Mouse (Mus musculus) midbrain, embryonic 16.5 days (tissue): ENCODE data around the gene Acp7. TPM values are rescaled to one million over a fixed set of nuclear protein-coding genes. Genes with fewer than 3 reads are reported as not detected.

Source experiments
- ATAC-seq: fragments of 200-750 bp; cut with Nextera tagmentation; 2 replicates; pipeline ENCODE4 v1.8.0; 2017; ENCODE audit warnings: moderate TSS enrichment
- H3K27ac ChIP-seq: fragments of 300-500 bp; sonication (generic); 2 replicates; pipeline ENCODE4 v1.5.1; 2014; ENCODE audit warnings: mild to moderate bottlenecking, low read length, mixed read lengths
- H3K27me3 ChIP-seq: fragments of 300-500 bp; sonication (generic); 2 replicates; pipeline ENCODE4 v1.6.1; 2014; ENCODE audit warnings: low read depth, low read length, mixed read lengths; ENCODE audit not compliant: control insufficient read depth, insufficient read depth
- H3K36me3 ChIP-seq: fragments of 300-500 bp; sonication (generic); 2 replicates; pipeline ENCODE4 v1.6.1; 2014; ENCODE audit warnings: mild to moderate bottlenecking, low read length, moderate library complexity, mixed read lengths; ENCODE audit not compliant: control insufficient read depth, insufficient read depth
- H3K4me1 ChIP-seq: fragments of 300-500 bp; sonication (generic); 2 replicates; pipeline ENCODE4 v1.6.1; 2014; ENCODE audit warnings: mild to moderate bottlenecking, low read length, mixed read lengths; ENCODE audit not compliant: control insufficient read depth, insufficient read depth
- H3K4me2 ChIP-seq: fragments of 300-500 bp; sonication (generic); 2 replicates; pipeline ENCODE4 v1.6.1; 2014; ENCODE audit warnings: mild to moderate bottlenecking, low read length, mixed read lengths
- H3K4me3 ChIP-seq: fragments of 300-500 bp; sonication (generic); 2 replicates; pipeline ENCODE4 v1.5.1; 2014; ENCODE audit warnings: low read depth, mild to moderate bottlenecking, low read length, moderate library complexity, mixed read lengths
- H3K9ac ChIP-seq: fragments of 300-500 bp; sonication (generic); 2 replicates; pipeline ENCODE4 v1.6.1; 2014; ENCODE audit warnings: low read depth, low read length, mixed read lengths
- H3K9me3 ChIP-seq: fragments of 300-500 bp; sonication (generic); replicated peaks from 2 replicates; pipeline ENCODE4 v1.6.1; 2014; ENCODE audit warnings: mild to moderate bottlenecking, low read length, mixed read lengths; ENCODE audit not compliant: control insufficient read depth, poor library complexity, severe bottlenecking
- WGBS: fragments of 180-500 bp; shearing (Covaris S2); extraction: QIAGEN DNeasy Blood & Tissue Kit; methylation state at CpG from one replicate; pipeline ENCODE4 v1.1.7; 2014; 5-methylcytosine and 5-hydroxymethylcytosine counted together
- polyA plus RNA-seq: library from polyadenylated mRNA; unstranded; fragments of >200 nt; fragmentation: Nextera tagmentation; extraction: Ambion mirVana; gene quantifications from 2 replicates; pipeline ENCODE4 v1.2.1, GENCODE M21; 2015

Acp7 gene
- polyA plus RNA-seq, 1 experiment from 2014 or later = 0.26 TPM

DNA sequence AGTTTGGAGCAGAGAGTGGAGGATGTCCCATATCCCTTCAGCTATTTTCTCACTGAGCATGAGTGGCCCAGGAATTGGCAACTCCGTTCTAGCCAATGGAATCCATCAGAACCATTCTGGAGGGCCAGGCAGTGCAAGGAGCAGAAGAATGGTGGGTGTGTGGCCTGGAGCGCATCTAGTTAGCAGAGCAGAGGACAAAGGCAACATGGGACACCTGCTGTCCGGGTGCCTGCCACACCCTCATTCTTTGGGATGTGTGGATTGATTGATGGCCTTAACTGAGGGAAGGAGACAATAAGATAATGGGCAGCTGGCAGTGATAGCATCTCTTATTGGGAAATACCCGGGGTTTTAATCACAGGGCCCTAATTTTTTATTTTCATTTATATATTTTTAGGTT lies 25.3 kb upstream of the Acp7 start:
- Histone ChIP-seq H3K27me3 (no peaks in the 10 kb centered on the region), H3K27ac (no peak overlapping the region), H3K4me1 (no peaks in the 10 kb centered on the region), H3K36me3 (no peaks in the 10 kb centered on the region), H3K4me2 (no peak overlapping the region), H3K4me3 (no peak overlapping the region), H3K9me3 (no peaks in the 10 kb centered on the region), H3K9ac (no peak overlapping the region)
- no peak for ATAC-seq
- 65% methylated on average over 4 of the region's 4 CpGs for WGBS

DNA sequence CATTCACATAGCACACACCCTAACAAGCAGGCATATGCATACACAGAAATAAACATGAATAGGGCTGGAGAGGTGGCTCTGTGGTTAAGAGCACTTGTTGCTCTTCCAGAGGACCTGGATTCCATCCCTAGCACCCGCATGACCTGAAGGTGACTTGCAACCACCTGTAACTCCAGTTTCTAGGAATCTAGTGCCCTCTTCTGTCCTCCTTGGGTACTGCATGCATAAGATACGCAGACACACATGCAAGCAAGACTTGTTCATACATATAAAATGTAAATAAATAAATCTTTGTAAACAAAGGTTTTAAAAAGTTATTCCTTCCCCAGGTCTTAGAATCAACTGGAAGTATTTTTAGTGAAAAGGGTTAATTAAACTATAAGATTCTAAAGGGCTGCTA lies 20.0 kb upstream of the Acp7 start:
- H3K4me2 ChIP-seq = no peak overlapping the region
- H3K27ac ChIP-seq = no peak overlapping the region
- no peak overlapping the region for H3K4me3 ChIP-seq
- H3K4me1 ChIP-seq = no peaks in the 10 kb centered on the region
- H3K9ac ChIP-seq = no peak overlapping the region
- 89% methylated on average over 2 of the region's 2 CpGs for WGBS
- no peaks in the 10 kb centered on the region for H3K9me3 ChIP-seq
- no peaks in the 10 kb centered on the region for H3K27me3 ChIP-seq
- ATAC-seq = no peak
- H3K36me3 ChIP-seq = no peaks in the 10 kb centered on the region

DNA sequence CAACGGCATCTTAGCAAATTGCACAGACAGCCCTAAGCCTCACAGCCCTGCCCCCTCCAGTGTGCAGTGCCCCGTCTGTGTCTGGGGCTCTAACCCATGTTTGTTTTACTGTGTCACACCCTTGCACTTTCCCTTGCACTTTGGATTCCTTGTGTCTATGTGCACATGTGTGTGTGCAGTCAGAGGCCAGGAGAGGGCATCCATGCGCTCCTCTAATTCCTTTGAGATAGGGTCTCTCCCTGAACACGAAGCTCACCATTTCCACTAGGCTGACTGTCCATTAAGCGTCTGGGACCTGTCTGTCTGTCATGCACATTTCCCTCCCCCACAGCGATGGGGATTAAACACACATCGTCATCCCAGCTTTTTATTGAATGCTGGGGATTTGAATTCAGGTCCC lies 15.9 kb upstream of the Acp7 start:
- Histone ChIP-seq H3K4me3 (no peak overlapping the region), H3K36me3 (no peaks in the 10 kb centered on the region), H3K9ac (no peak overlapping the region), H3K4me1 (no peaks in the 10 kb centered on the region), H3K27ac (no peak overlapping the region), H3K9me3 (no peaks in the 10 kb centered on the region), H3K27me3 (no peaks in the 10 kb centered on the region), H3K4me2 (no peak overlapping the region)
- 62% methylated on average over 7 of the region's 7 CpGs for WGBS
- no peak for ATAC-seq

DNA sequence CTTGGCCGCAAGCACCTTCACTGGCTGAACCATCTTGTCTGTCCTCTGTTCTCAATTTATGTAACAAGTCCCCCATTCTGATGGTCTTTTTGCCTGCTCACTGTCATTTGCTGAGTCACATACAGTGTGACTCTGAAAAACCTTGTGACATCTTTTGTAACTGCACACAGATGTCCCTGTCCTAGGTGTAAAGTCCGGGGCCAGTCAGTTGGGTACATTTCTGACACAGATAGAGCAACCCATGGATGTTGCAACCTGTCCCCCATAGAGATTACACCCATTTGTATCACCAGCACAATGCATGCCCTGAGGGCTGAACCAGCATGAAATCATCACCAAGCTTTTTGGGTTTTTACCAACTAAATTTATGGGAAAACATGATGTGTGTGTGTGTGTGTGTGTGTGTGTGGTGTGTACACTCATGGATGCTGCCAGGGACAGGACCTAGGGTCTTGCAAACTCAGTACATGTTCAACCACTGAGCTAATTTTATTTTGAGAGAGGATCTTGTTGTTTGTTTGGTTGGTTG lies 14.9 kb upstream of the Acp7 start:
- Histone ChIP-seq H3K36me3 (no peaks in the 10 kb centered on the region), H3K4me3 (no peak overlapping the region), H3K27ac (no peak overlapping the region), H3K9ac (no peak overlapping the region), H3K4me2 (no peak overlapping the region), H3K4me1 (no peaks in the 10 kb centered on the region), H3K27me3 (no peaks in the 10 kb centered on the region), H3K9me3 (no peaks in the 10 kb centered on the region)
- 93% methylated on average over 2 of the region's 2 CpGs for WGBS
- no peak for ATAC-seq

DNA sequence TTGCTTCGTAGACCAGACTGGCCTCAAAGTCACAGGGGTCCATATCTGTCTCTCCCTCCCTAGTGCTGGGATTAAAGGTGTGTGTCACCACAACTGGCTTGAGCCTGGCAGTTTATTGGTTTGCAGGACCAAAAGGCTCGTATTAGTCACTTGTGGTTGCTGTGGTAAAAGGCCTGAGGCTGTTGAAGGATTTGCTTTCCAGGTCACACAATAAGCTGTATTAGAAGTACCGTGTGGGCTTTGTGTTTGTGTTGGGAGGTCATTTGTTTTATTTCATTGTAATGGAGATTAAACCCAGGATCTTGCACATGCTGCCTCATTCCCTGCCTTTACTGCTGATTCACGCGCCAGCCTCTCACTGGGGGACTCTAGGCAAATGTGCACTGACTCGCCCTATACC lies 14.2 kb upstream of the Acp7 start:
- H3K9me3 ChIP-seq = no peaks in the 10 kb centered on the region
- H3K27ac ChIP-seq = no peak overlapping the region
- no peaks in the 10 kb centered on the region for H3K36me3 ChIP-seq
- no peak overlapping the region for H3K4me3 ChIP-seq
- H3K4me1 ChIP-seq = no peaks in the 10 kb centered on the region
- 30% methylated on average over 6 of the region's 6 CpGs for WGBS
- no peak overlapping the region for H3K4me2 ChIP-seq
- no peak overlapping the region for H3K9ac ChIP-seq
- no peak for ATAC-seq
- H3K27me3 ChIP-seq = no peaks in the 10 kb centered on the region

DNA sequence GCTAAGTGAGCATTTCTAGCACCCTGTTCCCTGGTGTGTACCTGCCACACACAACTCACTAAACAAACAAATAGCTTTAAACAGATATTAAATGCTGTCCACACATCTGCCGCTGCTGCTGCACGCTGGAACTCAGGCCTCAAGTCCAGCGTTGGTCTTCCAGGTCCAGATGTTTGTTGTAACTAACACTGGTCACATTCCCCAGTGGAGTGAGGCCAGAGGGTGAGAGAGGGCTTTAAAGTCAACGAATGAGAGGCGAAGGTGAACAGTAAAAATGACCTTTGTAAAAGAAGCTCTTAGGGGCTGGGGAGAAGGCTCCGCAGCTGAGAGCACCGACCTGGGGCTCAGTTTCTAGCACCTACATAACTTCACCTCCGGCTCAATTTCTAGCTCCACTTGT lies 10.4 kb upstream of the Acp7 start:
- no peaks in the 10 kb centered on the region for H3K36me3 ChIP-seq
- no peaks in the 10 kb centered on the region for H3K27me3 ChIP-seq
- H3K4me3 ChIP-seq = no peak overlapping the region
- WGBS = 78% methylated on average over 8 of the region's 8 CpGs
- H3K9ac ChIP-seq = no peak overlapping the region
- no peak overlapping the region for H3K4me2 ChIP-seq
- H3K27ac ChIP-seq = no peak overlapping the region
- no peaks in the 10 kb centered on the region for H3K4me1 ChIP-seq
- no peaks in the 10 kb centered on the region for H3K9me3 ChIP-seq
- ATAC-seq = no peak

DNA sequence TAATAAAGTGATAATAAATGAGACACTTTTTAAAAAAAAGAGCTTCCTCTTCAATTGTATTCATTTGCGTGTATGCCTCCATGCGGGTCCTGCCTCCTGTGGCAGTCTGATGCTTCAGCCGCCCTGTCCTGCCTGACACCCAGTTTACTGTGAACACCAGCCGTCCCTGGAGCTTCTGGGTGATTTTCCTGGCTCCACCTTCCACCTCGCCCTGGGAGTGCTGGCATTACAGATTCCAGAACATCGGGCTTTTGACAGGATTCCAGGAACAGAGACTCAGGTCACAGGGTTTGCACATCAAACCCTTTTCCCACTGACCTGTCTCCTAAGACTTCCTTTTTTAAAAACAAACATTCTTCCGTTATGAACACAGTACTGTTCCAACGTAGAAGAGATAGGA lies 6.4 kb upstream of the Acp7 start:
- Histone ChIP-seq H3K4me1 (no peaks in the 10 kb centered on the region), H3K4me3 (no peak overlapping the region), H3K9me3 (no peaks in the 10 kb centered on the region), H3K4me2 (no peak overlapping the region), H3K27ac (no peak overlapping the region), H3K9ac (no peak overlapping the region), H3K36me3 (no peaks in the 10 kb centered on the region), H3K27me3 (no peaks in the 10 kb centered on the region; the same call in 1 of the 2 replicates)
- WGBS = 32% methylated on average over 8 of the region's 8 CpGs
- no peak for ATAC-seq

DNA sequence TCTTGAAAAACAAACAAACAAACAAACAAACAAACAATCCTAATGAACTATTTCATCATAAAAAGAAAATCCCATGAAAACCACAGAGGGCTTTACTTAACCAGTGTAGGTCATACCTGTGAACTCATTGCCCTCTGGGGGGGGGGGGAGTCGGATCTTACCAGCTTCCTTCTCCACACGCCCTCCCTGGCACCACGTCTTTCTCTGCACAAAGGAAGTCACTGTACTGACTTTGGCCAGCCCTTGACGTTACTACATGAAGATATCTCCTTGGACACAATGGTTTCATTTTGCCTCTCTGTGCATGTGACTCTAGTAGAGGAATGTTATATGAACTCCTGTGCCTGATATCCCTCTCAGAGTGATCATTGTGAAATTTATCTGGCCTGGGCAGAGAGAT lies 3.0 kb upstream of the Acp7 start:
- Histone ChIP-seq H3K4me1 (peaks cover 9% of the 10 kb centered on the region), H3K27me3 (peaks cover 17% of the 10 kb centered on the region), H3K4me3 (no peak overlapping the region), H3K27ac (no peak overlapping the region), H3K4me2 (no peak overlapping the region), H3K36me3 (no peaks in the 10 kb centered on the region), H3K9ac (no peak overlapping the region), H3K9me3 (no peaks in the 10 kb centered on the region)
- ATAC-seq = no peak
- 74% methylated on average over 4 of the region's 4 CpGs for WGBS

DNA sequence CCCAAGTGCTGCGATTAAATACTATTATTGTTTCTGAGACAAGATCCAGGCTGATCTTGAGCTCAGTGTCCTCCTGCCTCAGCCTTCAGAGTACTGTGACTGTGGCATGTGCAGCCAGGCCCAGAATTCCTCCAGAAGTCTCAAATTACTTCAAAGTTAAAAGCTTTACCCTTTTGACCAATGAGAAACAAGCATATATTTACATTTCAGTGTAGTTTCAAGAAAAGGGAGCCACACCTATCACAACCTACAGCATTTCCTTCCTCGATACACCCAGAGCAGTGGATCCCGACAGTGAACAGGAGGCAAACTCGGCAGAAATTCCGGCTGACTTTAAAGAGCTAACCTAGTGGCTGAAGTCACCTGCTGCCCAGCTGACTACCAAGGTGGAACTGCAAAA lies 6.3 kb downstream of the Acp7 start:
- no peak overlapping the region for H3K9ac ChIP-seq
- H3K9me3 ChIP-seq = no peaks in the 10 kb centered on the region
- WGBS = 91% methylated on average over 5 of the region's 5 CpGs
- H3K4me1 ChIP-seq = no peaks in the 10 kb centered on the region
- H3K4me2 ChIP-seq = no peak overlapping the region
- H3K27ac ChIP-seq = no peak overlapping the region
- no peak for ATAC-seq
- peaks cover 8% of the 10 kb centered on the region for H3K27me3 ChIP-seq
- H3K4me3 ChIP-seq = no peak overlapping the region
- H3K36me3 ChIP-seq = no peaks in the 10 kb centered on the region
